Mouse (Mus musculus): Measurements from ENCODE around the gene Lmbr1.
A peak's percentile ranks its signal among the peaks of the same experiment; 100 is the strongest.
"Not testable (repeated sequence)": the region's sequence is repeated elsewhere in the genome, so short reads cannot be mapped to it uniquely, and the experiment has no call there.

Lmbr1 gene

GRCm38 (mm10) chr5:29378298-29379036 is at the start of gene Lmbr1:
Gene Lmbr1, minus strand, starts transcription at chr5:29378390.
- peak; percentile 94 for DNase-seq (ENCODE audit: low spot score)

GRCm38 (mm10) chr5:29423330-29423729 is 45.1 kb upstream of the Lmbr1 start:
- not testable (repeated sequence) for DNase-seq (ENCODE audit: low spot score)

GRCm38 (mm10) chr5:29413041-29413440 is 34.9 kb upstream of the Lmbr1 start:
- DNase-seq (ENCODE audit: low spot score), result peak; percentile 29

GRCm38 (mm10) chr5:29410854-29411253 is 32.7 kb upstream of the Lmbr1 start:
- no peak for DNase-seq (ENCODE audit: low spot score)

- DNase-seq (ENCODE audit: low spot score), result no peak
These were observed 20.2 kb upstream of the Lmbr1 start for GRCm38 (mm10) chr5:29398427-29398826.

- DNase-seq (ENCODE audit: low spot score), result peak; percentile 87
These were observed 11.0 kb upstream of the Lmbr1 start for GRCm38 (mm10) chr5:29388944-29389765.

GRCm38 (mm10) chr5:29388181-29388943 is 10.2 kb upstream of the Lmbr1 start:
- DNase-seq (ENCODE audit: low spot score), result peak; percentile 94

- DNase-seq (ENCODE audit: low spot score), result peak; percentile 29
These were observed 9.4 kb upstream of the Lmbr1 start for GRCm38 (mm10) chr5:29387591-29387990.

GRCm38 (mm10) chr5:29382776-29383175 is 4.6 kb upstream of the Lmbr1 start:
- DNase-seq (ENCODE audit: low spot score), result no peak

- peak; percentile 53 for DNase-seq (ENCODE audit: low spot score)
These were observed 1.9 kb upstream of the Lmbr1 start for GRCm38 (mm10) chr5:29380091-29380490.

GRCm38 (mm10) chr5:29377590-29378297 is 446 bp downstream of the Lmbr1 start:
- DNase-seq (ENCODE audit: low spot score), result no peak

GRCm38 (mm10) chr5:29363511-29363910 is 14.7 kb downstream of the Lmbr1 start:
- no peak for DNase-seq (ENCODE audit: low spot score)

GRCm38 (mm10) chr5:29335836-29336235 is 42.4 kb downstream of the Lmbr1 start:
- peak; percentile 64 for DNase-seq (ENCODE audit: low spot score)

- no peak for DNase-seq (ENCODE audit: low spot score)
These were observed 55.7 kb downstream of the Lmbr1 start for GRCm38 (mm10) chr5:29322503-29322902.

GRCm38 (mm10) chr5:29309191-29309590 is 69.0 kb downstream of the Lmbr1 start:
- DNase-seq (ENCODE audit: low spot score), result no peak

- DNase-seq (ENCODE audit: low spot score), result peak; percentile 44
These were observed 85.0 kb downstream of the Lmbr1 start for GRCm38 (mm10) chr5:29293194-29293593.

GRCm38 (mm10) chr5:29290110-29290509 is 88.1 kb downstream of the Lmbr1 start:
- DNase-seq (ENCODE audit: low spot score), result no peak

- no peak for DNase-seq (ENCODE audit: low spot score)
These were observed 88.5 kb downstream of the Lmbr1 start for GRCm38 (mm10) chr5:29289703-29290102.

- no peak for DNase-seq (ENCODE audit: low spot score)
These were observed 97.1 kb downstream of the Lmbr1 start for GRCm38 (mm10) chr5:29281081-29281480.

GRCm38 (mm10) chr5:29274746-29275145 is 103.4 kb downstream of the Lmbr1 start:
- peak; percentile 35 for DNase-seq (ENCODE audit: low spot score)

- DNase-seq (ENCODE audit: low spot score), result no peak
These were observed 104.8 kb downstream of the Lmbr1 start for GRCm38 (mm10) chr5:29273426-29273825.

- DNase-seq (ENCODE audit: low spot score), result no peak
These were observed 107.3 kb downstream of the Lmbr1 start for GRCm38 (mm10) chr5:29270879-29271278.
